Mouse (Mus musculus): Measurements from ENCODE around the gene Atf2. TPM values are rescaled to one million over a fixed set of nuclear protein-coding genes. Genes with fewer than 3 reads are reported as not detected.

Gene Atf2
- polyA plus RNA-seq, 1 experiment from 2014 or later, result 62.2 TPM

DNA sequence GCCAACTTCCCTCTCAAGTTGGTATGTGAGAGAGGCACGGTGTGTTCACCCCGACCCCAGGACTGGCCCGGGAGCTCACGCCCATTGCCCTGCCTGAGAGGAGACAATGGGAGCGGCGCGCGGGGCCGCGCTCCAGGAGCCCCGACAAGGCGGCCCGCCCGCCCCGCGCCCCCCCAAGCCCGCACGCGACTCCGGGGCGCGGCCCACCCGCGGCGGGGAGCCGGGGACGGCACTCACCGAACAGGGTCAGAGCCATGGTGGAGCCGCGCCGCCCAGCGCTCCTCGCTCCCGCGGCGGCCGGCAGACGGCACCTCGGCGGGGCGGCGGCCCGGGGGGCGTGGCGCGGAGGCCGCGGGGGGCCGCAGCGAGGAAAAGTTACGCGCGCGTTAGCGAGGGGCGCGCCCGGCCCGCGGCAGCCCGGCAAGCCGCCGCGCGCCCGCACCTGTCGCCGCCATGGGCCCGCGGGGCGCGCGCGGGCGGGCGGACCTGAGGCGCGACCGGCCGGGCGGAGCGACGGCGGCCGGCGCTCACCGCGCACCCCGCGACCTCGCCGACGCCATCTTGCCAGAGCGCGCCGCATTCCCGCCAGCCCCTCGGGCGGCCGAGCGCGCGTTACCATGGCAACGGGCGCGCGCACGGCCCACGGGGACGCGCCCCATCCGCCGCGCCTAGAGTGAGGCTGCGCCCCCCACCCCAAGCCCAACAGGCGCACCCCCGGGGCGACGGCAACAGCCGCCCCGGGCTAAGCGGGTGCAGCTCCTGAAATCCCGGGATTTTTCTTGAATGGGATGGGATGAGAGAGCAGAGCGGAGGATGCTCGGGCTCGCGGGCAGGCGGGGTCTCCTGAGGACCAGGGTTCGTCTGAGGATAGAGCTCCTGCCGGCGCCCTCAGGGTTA lies 117.4 kb downstream of the Atf2 start, which contains the start of gene Chn1:
Chn1 (minus strand) TSS at position 561 of the 897 bp plus-strand sequence.
- peak; percentile 88 for ATAC-seq (ENCODE audit: insufficient number of reproducible peaks, low FRiP score, low TSS enrichment, low read depth)
- peak within 1 kb of the TSS; percentile 34; the same call in 1 of the 2 replicates for H3K27ac ChIP-seq (replicated peaks)
- under 1% methylated on average over 99 of the region's 131 CpGs for WGBS
- H3K36me3 ChIP-seq, result no peaks in the 10 kb centered on the region
- peak within 1 kb of the TSS; percentile 89 for H3K4me2 ChIP-seq (replicated peaks)
- no peaks in the 10 kb centered on the region for H3K9me3 ChIP-seq (replicated peaks)
- H3K4me3 ChIP-seq (replicated peaks), result peak within 1 kb of the TSS; percentile 60
- H3K4me1 ChIP-seq, result 0 out of 2 replicates have a peak, but pooled peaks cover 3% of the 10 kb centered on the region
- peak within 1 kb of the TSS; percentile 55 for H3K9ac ChIP-seq
- H3K27me3 ChIP-seq, result peaks cover 4% of the 10 kb centered on the region; the same call in 1 of the 2 replicates

DNA sequence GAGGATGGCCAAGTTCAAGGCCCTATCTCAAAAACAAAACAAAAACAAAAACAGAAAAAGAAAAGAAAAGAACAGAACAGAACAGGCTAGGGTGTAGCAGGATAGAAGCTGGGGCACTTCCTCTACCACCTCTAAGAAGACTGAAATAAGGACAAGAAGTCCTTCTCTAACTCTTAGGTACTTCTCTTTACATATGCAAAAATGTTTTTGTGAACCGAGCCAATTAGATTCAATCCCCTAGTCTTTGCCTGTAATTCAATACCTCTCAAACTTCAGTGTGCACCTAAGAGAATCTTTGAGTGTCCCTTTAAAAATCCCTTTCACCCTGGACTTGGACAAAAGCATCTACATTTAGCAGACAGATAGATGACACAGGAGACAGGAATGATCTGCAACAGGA lies 119.5 kb downstream of the Atf2 start:
- no peak for ATAC-seq (ENCODE audit: insufficient number of reproducible peaks, low FRiP score, low TSS enrichment, low read depth)

DNA sequence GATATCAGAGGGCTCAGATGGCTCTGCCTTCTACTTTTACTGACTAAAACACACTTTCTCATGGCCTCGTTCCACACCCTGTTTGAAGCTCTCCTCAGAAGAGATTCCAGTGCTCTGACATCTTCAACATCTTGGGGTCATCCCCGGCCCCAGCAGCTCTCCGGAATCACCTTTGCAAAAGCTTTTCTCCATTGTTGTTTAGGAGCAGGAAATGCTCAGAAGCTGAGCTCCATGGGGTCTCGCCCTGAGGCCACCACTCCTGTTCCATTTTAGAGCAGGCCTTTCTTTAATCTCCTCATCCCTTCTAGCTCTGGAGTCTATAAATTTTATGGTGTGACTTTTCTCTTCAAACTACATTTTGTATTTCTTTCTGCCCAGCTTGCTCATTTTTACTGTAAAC lies 123.8 kb downstream of the Atf2 start:
- ATAC-seq (ENCODE audit: insufficient number of reproducible peaks, low FRiP score, low TSS enrichment, low read depth), result no peak
- Histone ChIP-seq H3K27me3 (no peaks in the 10 kb centered on the region), H3K9me3 (replicated peaks) (no peaks in the 10 kb centered on the region), H3K4me1 (no peaks in the 10 kb centered on the region), H3K4me2 (replicated peaks) (no peak overlapping the region), H3K36me3 (no peaks in the 10 kb centered on the region), H3K9ac (no peak overlapping the region), H3K4me3 (replicated peaks) (no peak overlapping the region), H3K27ac (replicated peaks) (no peak overlapping the region)
- 46% methylated on average over 4 of the region's 4 CpGs for WGBS

More for the DNA sequence above, 119.5 kb downstream of the Atf2 start:
- no peak overlapping the region for H3K4me2 ChIP-seq (replicated peaks)
- H3K36me3 ChIP-seq, result no peaks in the 10 kb centered on the region
- WGBS, result 11% methylated on average over 1 of the region's 1 CpGs
- no peak overlapping the region for H3K27ac ChIP-seq (replicated peaks)
- 0 out of 2 replicates have a peak, but pooled peaks cover 3% of the 10 kb centered on the region for H3K4me1 ChIP-seq
- H3K9ac ChIP-seq, result no peak overlapping the region
- no peak overlapping the region for H3K4me3 ChIP-seq (replicated peaks)
- no peaks in the 10 kb centered on the region for H3K9me3 ChIP-seq (replicated peaks)
- peaks cover 4% of the 10 kb centered on the region; the same call in 1 of the 2 replicates for H3K27me3 ChIP-seq

Other genes with a start within 250 kb of the Atf2 start
- 24.7 and 25.2 TPM in 2 replicates for gene Chn1, start 117.3 kb downstream of the Atf2 start, polyA plus RNA-seq (2015; fragmentation: Nextera tagmentation; extraction: Ambion mirVana)
- 982 and 1,030 TPM in 2 replicates for gene Atp5g3, start 18.7 kb upstream of the Atf2 start, polyA plus RNA-seq (2015; fragmentation: Nextera tagmentation; extraction: Ambion mirVana)

Data from embryonic facial prominence, embryonic 15.5 days (tissue).